Mouse (Mus musculus): Measurements from ENCODE around the gene Zfr2. TPM values are rescaled to one million over a fixed set of nuclear protein-coding genes. Genes with fewer than 3 reads are reported as not detected.

Zfr2 gene
- polyA plus RNA-seq, 1 experiment from 2014 or later, result 19.7 TPM

GRCm38 (mm10) chr10:81236471-81237268, 3.7 kb downstream of the Zfr2 start:
- peaks cover 26% of the 10 kb centered on the region for H3K4me1 ChIP-seq (replicated peaks)
- no peaks in the 10 kb centered on the region for H3K36me3 ChIP-seq
- peaks cover 33% of the 10 kb centered on the region for H3K27me3 ChIP-seq
- no peak overlapping the region for H3K9ac ChIP-seq (replicated peaks)
- no peak overlapping the region for H3K4me2 ChIP-seq (replicated peaks)
- no peak overlapping the region for H3K27ac ChIP-seq
- no peak overlapping the region for H3K4me3 ChIP-seq (replicated peaks)
- 84% methylated on average over 12 of the region's 12 CpGs for WGBS
- H3K9me3 ChIP-seq, result no peaks in the 10 kb centered on the region
- ATAC-seq, result no peak

GRCm38 (mm10) chr10:81238618-81239017, 5.7 kb downstream of the Zfr2 start:
- Histone ChIP-seq H3K9ac (replicated peaks) (no peak overlapping the region), H3K4me3 (replicated peaks) (no peak overlapping the region), H3K27ac (no peak overlapping the region), H3K36me3 (0 out of 2 replicates have a peak, but pooled peaks cover 6% of the 10 kb centered on the region), H3K4me1 (replicated peaks) (peaks cover 15% of the 10 kb centered on the region), H3K9me3 (no peaks in the 10 kb centered on the region), H3K4me2 (replicated peaks) (no peak overlapping the region), H3K27me3 (peaks cover 48% of the 10 kb centered on the region)
- 66% methylated on average over 2 of the region's 2 CpGs for WGBS
- ATAC-seq, result no peak

- no peak overlapping the region for H3K9ac ChIP-seq (replicated peaks)
- no peak overlapping the region for H3K4me3 ChIP-seq (replicated peaks)
- no peak overlapping the region for H3K27ac ChIP-seq
- H3K36me3 ChIP-seq, result 0 out of 2 replicates have a peak, but pooled peaks cover 6% of the 10 kb centered on the region
- no peak for ATAC-seq
- peaks cover 11% of the 10 kb centered on the region for H3K4me1 ChIP-seq (replicated peaks)
- H3K9me3 ChIP-seq, result no peaks in the 10 kb centered on the region
- peaks cover 56% of the 10 kb centered on the region for H3K27me3 ChIP-seq
- WGBS, result 21% methylated on average over 13 of the region's 13 CpGs
- no peak overlapping the region for H3K4me2 ChIP-seq (replicated peaks)
These were observed 7.9 kb downstream of the Zfr2 start for GRCm38 (mm10) chr10:81240876-81241275.

- Histone ChIP-seq H3K4me2 (replicated peaks) (no peak overlapping the region), H3K4me3 (replicated peaks) (no peak overlapping the region), H3K36me3 (peaks cover 6% of the 10 kb centered on the region; the same call in 1 of the 2 replicates), H3K4me1 (replicated peaks) (peaks cover 11% of the 10 kb centered on the region), H3K27me3 (peaks cover 56% of the 10 kb centered on the region), H3K9ac (replicated peaks) (no peak overlapping the region), H3K9me3 (no peaks in the 10 kb centered on the region), H3K27ac (no peak overlapping the region)
- ATAC-seq, result no peak
- 91% methylated on average over 16 of the region's 16 CpGs for WGBS
These were observed 9.1 kb downstream of the Zfr2 start for GRCm38 (mm10) chr10:81242021-81242420.

- WGBS, result 74% methylated on average over 4 of the region's 4 CpGs
- peaks cover 51% of the 10 kb centered on the region for H3K27me3 ChIP-seq
These were observed 11.2 kb downstream of the Zfr2 start for GRCm38 (mm10) chr10:81244146-81244545.

GRCm38 (mm10) chr10:81244595-81244994, 11.6 kb downstream of the Zfr2 start:
- peaks cover 15% of the 10 kb centered on the region; the same call in 1 of the 2 replicates for H3K36me3 ChIP-seq
- no peak overlapping the region for H3K4me2 ChIP-seq (replicated peaks)
- 0 out of 2 replicates have a peak overlapping the region, but pooled peaks have one; percentile 1 for H3K9ac ChIP-seq (replicated peaks)
- peak; percentile 75 for ATAC-seq
- H3K27me3 ChIP-seq, result peaks cover 46% of the 10 kb centered on the region
- no peaks in the 10 kb centered on the region for H3K9me3 ChIP-seq
- no peak overlapping the region for H3K27ac ChIP-seq
- no peak overlapping the region for H3K4me3 ChIP-seq (replicated peaks)
- H3K4me1 ChIP-seq (replicated peaks), result peaks cover 7% of the 10 kb centered on the region
- 11% methylated on average over 17 of the region's 17 CpGs for WGBS

More at GRCm38 (mm10) chr10:81244146-81244545, 11.2 kb downstream of the Zfr2 start:
- Histone ChIP-seq H3K9ac (replicated peaks) (no peak overlapping the region), H3K27ac (no peak overlapping the region), H3K4me2 (replicated peaks) (no peak overlapping the region), H3K4me3 (replicated peaks) (no peak overlapping the region), H3K4me1 (replicated peaks) (peaks cover 11% of the 10 kb centered on the region), H3K36me3 (peaks cover 15% of the 10 kb centered on the region; the same call in 1 of the 2 replicates), H3K9me3 (no peaks in the 10 kb centered on the region)
- ATAC-seq, result peak; percentile 25; the same call in 1 of the 2 replicates

- Histone ChIP-seq H3K4me2 (replicated peaks) (no peak overlapping the region), H3K27me3 (peaks cover 40% of the 10 kb centered on the region), H3K36me3 (peaks cover 18% of the 10 kb centered on the region; the same call in 1 of the 2 replicates), H3K4me3 (replicated peaks) (no peak overlapping the region), H3K4me1 (replicated peaks) (peaks cover 2% of the 10 kb centered on the region), H3K27ac (no peak overlapping the region), H3K9me3 (no peaks in the 10 kb centered on the region), H3K9ac (replicated peaks) (0 out of 2 replicates have a peak overlapping the region, but pooled peaks have one; percentile 1)
- WGBS, result 90% methylated on average over 6 of the region's 6 CpGs
- ATAC-seq, result no peak
These were observed 12.2 kb downstream of the Zfr2 start for GRCm38 (mm10) chr10:81245166-81245565.

GRCm38 (mm10) chr10:81247804-81248203, 14.8 kb downstream of the Zfr2 start:
- Histone ChIP-seq H3K9me3 (no peaks in the 10 kb centered on the region), H3K36me3 (peaks cover 18% of the 10 kb centered on the region; the same call in 1 of the 2 replicates), H3K27me3 (peaks cover 46% of the 10 kb centered on the region), H3K27ac (no peak overlapping the region), H3K4me3 (replicated peaks) (no peak overlapping the region), H3K9ac (replicated peaks) (no peak overlapping the region), H3K4me2 (replicated peaks) (no peak overlapping the region), H3K4me1 (replicated peaks) (peaks cover 6% of the 10 kb centered on the region)
- no peak for ATAC-seq
- 91% methylated on average over 2 of the region's 2 CpGs for WGBS

- 84% methylated on average over 8 of the region's 8 CpGs for WGBS
These were observed 16.5 kb downstream of the Zfr2 start for GRCm38 (mm10) chr10:81249442-81249841.

GRCm38 (mm10) chr10:81252424-81253419, 19.8 kb downstream of the Zfr2 start, which contains the start of gene Matk:
TSS of gene Matk (plus strand) at chr10:81252935.
- Histone ChIP-seq H3K4me1 (replicated peaks) (peaks cover 19% of the 10 kb centered on the region), H3K36me3 (peaks cover 12% of the 10 kb centered on the region; the same call in 1 of the 2 replicates), H3K27me3 (peaks cover 64% of the 10 kb centered on the region), H3K4me3 (replicated peaks) (peak within 1 kb of the TSS; percentile 31), H3K9me3 (no peaks in the 10 kb centered on the region), H3K9ac (replicated peaks) (peak within 1 kb of the TSS; percentile 61), H3K4me2 (replicated peaks) (peak within 1 kb of the TSS; percentile 55), H3K27ac (no peak within 1 kb of the TSS)
- peak; percentile 71 for ATAC-seq
- 8% methylated on average over 44 of the region's 44 CpGs for WGBS

More at GRCm38 (mm10) chr10:81249442-81249841, 16.5 kb downstream of the Zfr2 start:
- no peak overlapping the region for H3K9ac ChIP-seq (replicated peaks)
- no peak overlapping the region for H3K27ac ChIP-seq
- peaks cover 12% of the 10 kb centered on the region; the same call in 1 of the 2 replicates for H3K36me3 ChIP-seq
- H3K9me3 ChIP-seq, result no peaks in the 10 kb centered on the region
- no peak for ATAC-seq
- H3K4me1 ChIP-seq (replicated peaks), result peaks cover 11% of the 10 kb centered on the region
- H3K4me2 ChIP-seq (replicated peaks), result no peak overlapping the region
- H3K4me3 ChIP-seq (replicated peaks), result no peak overlapping the region
- peaks cover 45% of the 10 kb centered on the region for H3K27me3 ChIP-seq

GRCm38 (mm10) chr10:81254886-81255285, 21.9 kb downstream of the Zfr2 start:
- peaks cover 3% of the 10 kb centered on the region; the same call in 1 of the 2 replicates for H3K36me3 ChIP-seq
- no peak overlapping the region for H3K9ac ChIP-seq (replicated peaks)
- WGBS, result 74% methylated on average over 1 of the region's 1 CpGs
- no peaks in the 10 kb centered on the region for H3K9me3 ChIP-seq
- peaks cover 85% of the 10 kb centered on the region for H3K27me3 ChIP-seq
- no peak for ATAC-seq
- H3K27ac ChIP-seq, result no peak overlapping the region
- H3K4me2 ChIP-seq (replicated peaks), result no peak overlapping the region
- H3K4me3 ChIP-seq (replicated peaks), result no peak overlapping the region
- peaks cover 35% of the 10 kb centered on the region for H3K4me1 ChIP-seq (replicated peaks)

Measured in midbrain, embryonic 13.5 days (tissue).